Mouse (Mus musculus) spleen, adult 2 months (tissue): Measurements from ENCODE around the gene Foxe3.

Source experiments
- CTCF ChIP-seq: fragments of 200-500 bp; IDR thresholded peaks from 2 replicates; pipeline ENCODE4 v1.5.1; 2011; ENCODE audit warnings: mild to moderate bottlenecking, inconsistent platforms; ENCODE audit not compliant: insufficient read depth, insufficient read length, insufficient replicate concordance; ENCODE audit errors: extremely low read depth
- POLR2A ChIP-seq: fragments of 200-500 bp; IDR thresholded peaks from 2 replicates; pipeline ENCODE4 v1.6.1; 2011; ENCODE audit warnings: low read depth, low read length, inconsistent platforms

DNA sequence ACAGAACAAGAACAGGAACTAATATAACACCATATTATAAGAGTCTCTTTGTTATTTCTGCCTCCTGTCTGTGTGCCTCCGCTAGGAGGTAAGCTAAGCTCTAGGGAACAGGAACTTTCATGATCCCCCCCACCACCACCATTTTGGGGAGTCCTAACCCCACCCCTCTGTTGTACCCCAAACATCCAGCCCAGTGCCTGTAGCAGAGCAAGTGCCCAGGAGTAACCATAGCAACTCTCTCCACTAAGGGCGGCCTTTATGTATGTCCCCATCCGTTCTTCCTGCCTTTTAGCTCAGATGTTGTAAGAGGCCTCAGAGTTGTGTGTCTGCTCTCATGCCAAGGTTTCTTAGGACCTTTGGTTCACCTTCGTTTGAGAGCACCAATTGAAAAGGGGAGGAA, 16.3 kb upstream of the Foxe3 start:
- TF ChIP-seq POLR2A: no peak
- no peak for TF ChIP-seq CTCF
